Mouse (Mus musculus): ENCODE results near the gene Arpp19.

DNA sequence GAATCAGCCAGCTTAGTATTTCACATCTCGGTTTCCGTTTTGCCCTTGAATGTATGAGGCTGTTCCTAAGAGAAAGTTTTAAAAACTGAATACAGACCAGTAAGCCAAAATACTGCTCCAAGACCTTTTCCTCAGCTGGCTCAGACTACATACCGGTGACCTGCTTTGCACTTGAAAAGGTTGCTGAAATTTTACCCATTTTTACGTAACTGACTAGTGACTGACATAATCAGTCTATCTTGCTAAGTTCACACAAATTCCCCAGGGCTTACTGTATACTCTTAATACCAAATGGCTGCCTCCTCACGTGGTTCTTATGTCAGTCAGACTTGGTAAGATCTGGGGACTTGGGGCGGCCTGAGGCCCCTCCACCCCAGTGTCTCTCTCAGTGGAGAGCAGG, 18.2 kb upstream of the Arpp19 start:
- TF ChIP-seq POLR2A (IDR thresholded peaks at IDR 0.05; ENCODE audit: borderline replicate concordance, extremely low read depth, insufficient read depth, insufficient read length, poor library complexity, severe bottlenecking) (no peak), CTCF (IDR thresholded peaks at IDR 0.05; ENCODE audit: borderline replicate concordance, extremely low read depth, insufficient read depth, insufficient read length) (no peak)
